Mouse (Mus musculus) urinary bladder, postnatal 36 days (tissue): ENCODE measurements around the gene Ttc6.

ENCODE experiments used
- DNase-seq, 2 experiments: peaks; one replicate each; pipeline ENCODE4 v3.0.0; 2022; ENCODE audit warnings: low spot score in 2 of 2, mixed read lengths in 1 of 2

Gene Ttc6

GRCm38 (mm10) chr12:57545371-57546241 lies 18.3 kb upstream of the Ttc6 start:
- DNase-seq: peak in 1 of 2 experiments; percentile 65

- DNase-seq: peak; percentile 62 to 65
Observed at GRCm38 (mm10) chr12:57546415-57547201, 17.3 kb upstream of the Ttc6 start, which contains the start of gene Foxa1. Gene Foxa1 (minus strand): TSS chr12:57546916.

GRCm38 (mm10) chr12:57547890-57548289 lies 16.0 kb upstream of the Ttc6 start:
- no peak for DNase-seq

- DNase-seq: no peak
Observed at GRCm38 (mm10) chr12:57548352-57548980, 15.4 kb upstream of the Ttc6 start.

GRCm38 (mm10) chr12:57548981-57549666 lies 14.8 kb upstream of the Ttc6 start:
- DNase-seq: no peak

- DNase-seq: no peak
Observed at GRCm38 (mm10) chr12:57549667-57550160, 14.2 kb upstream of the Ttc6 start.

- no peak for DNase-seq
Observed at GRCm38 (mm10) chr12:57550181-57550808, 13.6 kb upstream of the Ttc6 start.

- DNase-seq: no peak
Observed at GRCm38 (mm10) chr12:57550881-57551280, 13.0 kb upstream of the Ttc6 start.

GRCm38 (mm10) chr12:57552286-57552685 lies 11.6 kb upstream of the Ttc6 start:
- no peak for DNase-seq

GRCm38 (mm10) chr12:57554091-57554490 lies 9.8 kb upstream of the Ttc6 start:
- DNase-seq: no peak

- no peak for DNase-seq
Observed at GRCm38 (mm10) chr12:57571773-57572172, 7.9 kb downstream of the Ttc6 start.

GRCm38 (mm10) chr12:57572415-57572814 lies 8.5 kb downstream of the Ttc6 start:
- DNase-seq: no peak

GRCm38 (mm10) chr12:57575931-57576628 lies 12.2 kb downstream of the Ttc6 start:
- DNase-seq: peak; percentile 45 to 61

- DNase-seq: no peak
Observed at GRCm38 (mm10) chr12:57607624-57608023, 43.7 kb downstream of the Ttc6 start.

- no peak for DNase-seq
Observed at GRCm38 (mm10) chr12:57615137-57615536, 51.2 kb downstream of the Ttc6 start.

- DNase-seq: no peak
Observed at GRCm38 (mm10) chr12:57622030-57622429, 58.1 kb downstream of the Ttc6 start.

GRCm38 (mm10) chr12:57623264-57623663 lies 59.4 kb downstream of the Ttc6 start:
- DNase-seq: no peak

GRCm38 (mm10) chr12:57624011-57624608 lies 60.2 kb downstream of the Ttc6 start:
- DNase-seq: peak; percentile 39 to 51

- DNase-seq: no peak
Observed at GRCm38 (mm10) chr12:57650011-57650410, 86.1 kb downstream of the Ttc6 start.

- no peak for DNase-seq
Observed at GRCm38 (mm10) chr12:57650677-57651076, 86.8 kb downstream of the Ttc6 start.
